Mouse (Mus musculus) heart, adult 18-20 months (tissue): ENCODE measurements at regions not wholly inside any gene's neighbourhood (a gene's known extent, or its start where the extent isn't known, plus 50 kb on each side); places are given as distances from the start of the nearest gene placed in this dataset.

Experiments used
- DNase-seq, 2 experiments: peaks; one replicate each; pipeline ENCODE4 v3.0.0; 2021 to 2022; ENCODE audit warnings: mixed read lengths in 1 of 2

- peak; percentile 45 to 73 for DNase-seq
Measured at GRCm38 (mm10) chr3:145705317-145705716, 53.2 kb upstream of the Ddah1 start.

GRCm38 (mm10) chr3:145704054-145704453 lies 54.3 kb upstream of the Ccn1 start:
- DNase-seq, result peak in 1 of 2 experiments; percentile 15

- DNase-seq, result peak in 1 of 2 experiments; percentile 20
Measured at GRCm38 (mm10) chr3:145703411-145703924, 53.7 kb upstream of the Ccn1 start.

- DNase-seq, result no peak
Measured at GRCm38 (mm10) chr3:145702739-145703138, 53.0 kb upstream of the Ccn1 start.

GRCm38 (mm10) chr3:145701945-145702344 lies 52.2 kb upstream of the Ccn1 start:
- DNase-seq, result no peak
